Mouse (Mus musculus): ENCODE results near the gene Cwc22. TPM values are rescaled to one million over a fixed set of nuclear protein-coding genes. Genes with fewer than 3 reads are reported as not detected.

Gene Cwc22
- total and polyA plus RNA-seq, 2 experiments from 2014 or later = 10.8 to 16.0 TPM

DNA sequence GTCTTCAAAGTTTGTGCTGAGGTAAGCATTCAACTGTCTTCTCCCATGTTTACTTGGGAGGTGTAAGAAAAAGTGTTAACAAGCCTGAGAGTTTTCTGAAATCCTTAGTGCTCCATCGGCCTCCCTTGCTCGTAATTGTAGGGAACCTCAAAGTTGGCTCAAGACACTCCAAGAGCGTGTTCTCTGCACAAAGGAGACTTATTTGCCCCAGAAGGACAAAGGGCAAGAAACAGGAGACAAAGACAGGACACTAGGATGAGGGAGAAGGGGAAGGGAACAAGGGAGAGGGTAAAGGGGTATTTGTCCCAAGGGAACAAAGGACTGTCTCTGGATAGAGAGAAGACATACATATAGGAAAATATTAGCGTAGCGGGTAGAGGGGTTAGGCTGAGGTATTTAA lies 1.9 kb downstream of the Cwc22 start:
- TF ChIP-seq EP300 (IDR thresholded peaks at IDR 0.05; ENCODE audit: low read depth) (no peak), CTCF (IDR thresholded peaks at IDR 0.05; ENCODE audit: low read depth) (no peak)
- whole genome bisulfite sequencing = 86% methylated on average over 5 of the region's 5 CpGs
- Histone ChIP-seq H3K4me1 (ENCODE audit: control insufficient read depth, insufficient read depth) (peaks cover 8% of the 10 kb centered on the region; the same call in 1 of the 2 replicates), H3K9ac (replicated peaks; ENCODE audit: low read depth, low read length) (no peak overlapping the region), H3K4me3 (ENCODE audit: low read depth, low read length) (no peak overlapping the region), H3K36me3 (replicated peaks; ENCODE audit: control insufficient read depth, insufficient read depth, low read length) (peaks cover 4% of the 10 kb centered on the region; the same call in 1 of the 2 replicates), H3K27ac (ENCODE audit: low read depth) (no peak overlapping the region), H3K4me2 (ENCODE audit: low read depth, low read length) (no peak overlapping the region), H3K27me3 (ENCODE audit: control insufficient read depth, insufficient read depth, low read length) (no peaks in the 10 kb centered on the region), H3K9me3 (replicated peaks; ENCODE audit: control insufficient read depth, low read length) (no peaks in the 10 kb centered on the region)
- DNase-seq (ENCODE audit: low spot score) (no peak), ATAC-seq (ENCODE audit: insufficient read depth, low read depth) (no peak)

GRCm38 (mm10) chr2:77941944-77942343 lies 4.2 kb downstream of the Cwc22 start:
- Histone ChIP-seq H3K9ac (replicated peaks; ENCODE audit: low read depth, low read length) (no peak overlapping the region), H3K4me2 (ENCODE audit: low read depth, low read length) (no peak overlapping the region), H3K27ac (ENCODE audit: low read depth) (no peak overlapping the region), H3K9me3 (replicated peaks; ENCODE audit: control insufficient read depth, low read length) (no peaks in the 10 kb centered on the region), H3K36me3 (replicated peaks; ENCODE audit: control insufficient read depth, insufficient read depth, low read length) (peaks cover 4% of the 10 kb centered on the region; the same call in 1 of the 2 replicates), H3K4me3 (ENCODE audit: low read depth, low read length) (no peak overlapping the region), H3K4me1 (ENCODE audit: control insufficient read depth, insufficient read depth) (peaks cover 8% of the 10 kb centered on the region; the same call in 1 of the 2 replicates), H3K27me3 (ENCODE audit: control insufficient read depth, insufficient read depth, low read length) (no peaks in the 10 kb centered on the region)
- DNase-seq (ENCODE audit: low spot score) = no peak
- TF ChIP-seq EP300 (IDR thresholded peaks at IDR 0.05; ENCODE audit: low read depth) (no peak), CTCF (IDR thresholded peaks at IDR 0.05; ENCODE audit: low read depth) (no peak)
- WGBS = 81% methylated on average over 2 of the region's 2 CpGs
- ATAC-seq (ENCODE audit: insufficient read depth, low read depth) = no peak

DNA sequence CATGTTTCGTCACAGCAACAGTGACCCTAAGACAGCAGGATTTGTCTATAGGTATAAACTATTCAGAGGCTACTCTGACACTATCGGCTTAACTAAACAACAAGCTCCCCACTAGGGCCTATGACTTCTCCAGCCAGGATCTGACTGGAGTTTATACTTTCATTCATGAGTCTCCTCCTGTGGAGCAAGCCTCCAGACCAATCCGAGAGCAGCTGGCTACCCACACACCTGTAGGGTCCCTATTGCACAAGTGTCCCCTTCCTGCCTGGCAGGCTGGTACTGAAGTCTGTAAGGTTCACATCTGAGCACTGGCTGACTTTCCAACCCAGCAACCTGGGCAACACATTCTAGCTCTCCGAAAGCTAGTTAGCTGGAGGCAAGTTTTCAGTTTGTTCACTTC lies 7.9 kb downstream of the Cwc22 start:
- Histone ChIP-seq H3K36me3 (replicated peaks; ENCODE audit: control insufficient read depth, insufficient read depth, low read length) (peaks cover 31% of the 10 kb centered on the region), H3K9me3 (replicated peaks; ENCODE audit: control insufficient read depth, low read length) (no peaks in the 10 kb centered on the region), H3K27ac (ENCODE audit: low read depth) (no peak overlapping the region), H3K9ac (replicated peaks; ENCODE audit: low read depth, low read length) (no peak overlapping the region), H3K4me1 (ENCODE audit: control insufficient read depth, insufficient read depth) (no peaks in the 10 kb centered on the region), H3K4me2 (ENCODE audit: low read depth, low read length) (no peak overlapping the region), H3K27me3 (ENCODE audit: control insufficient read depth, insufficient read depth, low read length) (no peaks in the 10 kb centered on the region), H3K4me3 (ENCODE audit: low read depth, low read length) (no peak overlapping the region)
- ATAC-seq (ENCODE audit: insufficient read depth, low read depth) = no peak
- 85% methylated on average over 4 of the region's 4 CpGs for WGBS
- DNase-seq (ENCODE audit: low spot score) = no peak
- TF ChIP-seq EP300 (IDR thresholded peaks at IDR 0.05; ENCODE audit: low read depth) (no peak), CTCF (IDR thresholded peaks at IDR 0.05; ENCODE audit: low read depth) (no peak)

DNA sequence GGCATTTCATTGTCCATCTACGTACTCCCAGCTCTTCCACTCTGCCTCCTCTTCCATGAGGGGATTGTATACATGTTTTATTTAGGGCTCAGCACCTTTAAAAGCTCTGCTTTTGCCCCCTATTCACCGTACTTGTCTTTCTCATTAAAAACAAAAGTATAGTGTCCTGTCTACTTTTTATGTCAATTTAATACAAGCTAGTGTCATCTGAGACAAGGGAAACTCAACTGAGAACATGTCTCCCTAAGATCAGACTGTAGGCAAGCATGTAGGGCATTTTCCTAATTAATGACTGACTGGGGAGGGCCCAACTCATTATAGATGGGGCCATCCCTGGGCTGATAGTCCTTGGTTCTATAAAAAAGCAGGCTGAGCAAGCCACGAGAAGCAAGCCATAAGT lies 8.4 kb downstream of the Cwc22 start:
- WGBS = 89% methylated on average over 3 of the region's 3 CpGs
- no peak for TF ChIP-seq CTCF (IDR thresholded peaks at IDR 0.05; ENCODE audit: low read depth)
- TF ChIP-seq EP300 (IDR thresholded peaks at IDR 0.05; ENCODE audit: low read depth) = no peak
- DNase-seq (ENCODE audit: low spot score) (no peak), ATAC-seq (ENCODE audit: insufficient read depth, low read depth) (no peak)
- Histone ChIP-seq H3K4me3 (ENCODE audit: low read depth, low read length) (no peak overlapping the region), H3K27me3 (ENCODE audit: control insufficient read depth, insufficient read depth, low read length) (no peaks in the 10 kb centered on the region), H3K27ac (ENCODE audit: low read depth) (no peak overlapping the region), H3K4me1 (ENCODE audit: control insufficient read depth, insufficient read depth) (no peaks in the 10 kb centered on the region), H3K4me2 (ENCODE audit: low read depth, low read length) (no peak overlapping the region), H3K9ac (replicated peaks; ENCODE audit: low read depth, low read length) (no peak overlapping the region), H3K36me3 (replicated peaks; ENCODE audit: control insufficient read depth, insufficient read depth, low read length) (peaks cover 36% of the 10 kb centered on the region), H3K9me3 (replicated peaks; ENCODE audit: control insufficient read depth, low read length) (no peaks in the 10 kb centered on the region)

DNA sequence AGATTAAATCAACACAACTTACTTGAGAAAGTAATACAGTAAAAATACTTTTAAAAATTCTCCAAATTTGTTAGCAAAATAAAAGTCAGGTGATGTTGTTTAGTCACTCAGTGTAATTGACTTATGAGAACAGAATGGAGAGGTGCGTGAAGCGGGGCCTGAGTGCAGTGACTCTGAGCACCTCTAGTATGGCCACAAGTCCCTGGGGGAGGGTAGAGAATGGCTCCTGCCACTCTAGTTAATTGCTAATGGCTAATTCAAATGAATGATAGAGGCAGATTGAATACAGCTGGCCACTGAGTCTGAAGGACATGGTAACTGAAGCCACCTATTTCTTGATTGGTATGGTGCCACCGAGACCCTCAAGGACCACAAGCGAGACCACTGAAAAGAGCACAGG lies 12.0 kb downstream of the Cwc22 start:
- Histone ChIP-seq H3K27me3 (ENCODE audit: control insufficient read depth, insufficient read depth, low read length) (no peaks in the 10 kb centered on the region), H3K9ac (replicated peaks; ENCODE audit: low read depth, low read length) (no peak overlapping the region), H3K4me1 (ENCODE audit: control insufficient read depth, insufficient read depth) (no peaks in the 10 kb centered on the region), H3K4me2 (ENCODE audit: low read depth, low read length) (no peak overlapping the region), H3K36me3 (replicated peaks; ENCODE audit: control insufficient read depth, insufficient read depth, low read length) (peaks cover 65% of the 10 kb centered on the region), H3K9me3 (replicated peaks; ENCODE audit: control insufficient read depth, low read length) (no peaks in the 10 kb centered on the region), H3K4me3 (ENCODE audit: low read depth, low read length) (no peak overlapping the region), H3K27ac (ENCODE audit: low read depth) (no peak overlapping the region)
- DNase-seq (ENCODE audit: low spot score) (no peak), ATAC-seq (ENCODE audit: insufficient read depth, low read depth) (no peak)
- no peak for TF ChIP-seq CTCF (IDR thresholded peaks at IDR 0.05; ENCODE audit: low read depth)
- TF ChIP-seq EP300 (IDR thresholded peaks at IDR 0.05; ENCODE audit: low read depth) = no peak
- 93% methylated on average over 4 of the region's 4 CpGs for WGBS

- Histone ChIP-seq H3K27me3 (ENCODE audit: control insufficient read depth, insufficient read depth, low read length) (no peaks in the 10 kb centered on the region), H3K36me3 (replicated peaks; ENCODE audit: control insufficient read depth, insufficient read depth, low read length) (peaks cover 71% of the 10 kb centered on the region), H3K4me1 (ENCODE audit: control insufficient read depth, insufficient read depth) (no peaks in the 10 kb centered on the region), H3K4me2 (ENCODE audit: low read depth, low read length) (no peak overlapping the region), H3K9me3 (replicated peaks; ENCODE audit: control insufficient read depth, low read length) (no peaks in the 10 kb centered on the region), H3K9ac (replicated peaks; ENCODE audit: low read depth, low read length) (no peak overlapping the region), H3K4me3 (ENCODE audit: low read depth, low read length) (no peak overlapping the region), H3K27ac (ENCODE audit: low read depth) (no peak overlapping the region)
- WGBS = 92% methylated on average over 2 of the region's 2 CpGs
- DNase-seq (ENCODE audit: low spot score) (no peak), ATAC-seq (ENCODE audit: insufficient read depth, low read depth) (no peak)
- TF ChIP-seq EP300 (IDR thresholded peaks at IDR 0.05; ENCODE audit: low read depth) (no peak), CTCF (IDR thresholded peaks at IDR 0.05; ENCODE audit: low read depth) (no peak)
Measured at GRCm38 (mm10) chr2:77933630-77934029, 12.5 kb downstream of the Cwc22 start.

Data from heart, postnatal 0 days (tissue).